Mouse (Mus musculus): Measurements from ENCODE around the gene Gast. TPM values are rescaled to one million over a fixed set of nuclear protein-coding genes. Genes with fewer than 3 reads are reported as not detected.

The Gast gene
- total and polyA plus RNA-seq, 3 experiments = not detected

DNA sequence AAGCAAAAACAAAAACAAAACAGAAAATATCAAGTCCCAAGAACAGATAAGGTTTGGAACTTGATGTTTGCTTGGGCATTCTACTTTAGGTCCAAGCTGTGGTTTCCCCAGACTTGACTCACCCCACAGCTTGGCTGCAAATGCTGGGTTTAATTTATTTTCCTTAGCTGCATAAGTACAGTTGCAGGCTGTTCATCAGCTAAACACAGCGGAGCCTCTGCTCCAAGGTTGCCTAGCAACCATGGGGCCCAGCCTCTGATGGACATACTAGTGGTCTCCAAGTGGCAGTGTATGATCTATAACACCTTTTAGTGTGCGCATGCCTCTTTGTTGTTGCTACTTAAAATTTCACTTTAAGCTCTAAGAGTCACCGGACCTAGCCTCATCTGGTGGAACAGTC, 1.5 kb downstream of the Gast start:
- ATAC-seq (ENCODE audit: extremely low read depth, insufficient number of reproducible peaks, low FRiP score, poor library complexity, severe bottlenecking) (no peak), DNase-seq (ENCODE audit: low spot score) (no peak)
- Histone ChIP-seq H3K9me3 (replicated peaks) (no peaks in the 10 kb centered on the region), H3K27me3 (ENCODE audit: insufficient read depth, low read length) (peaks cover 41% of the 10 kb centered on the region), H3K4me3 (ENCODE audit: low read depth, low read length) (no peak overlapping the region), H3K4me1 (ENCODE audit: insufficient read depth, low read depth, low read length) (no peaks in the 10 kb centered on the region), H3K36me3 (replicated peaks) (no peaks in the 10 kb centered on the region)
- no peak for TF ChIP-seq POLR2AphosphoS5 (IDR thresholded peaks at IDR 0.05; ENCODE audit: insufficient replicate concordance, low read depth, low read length)
- TF ChIP-seq GATA2 (IDR thresholded peaks at IDR 0.05; ENCODE audit: borderline replicate concordance, low read depth, low read length) = no peak
- TF ChIP-seq GATA1 (IDR thresholded peaks at IDR 0.05; ENCODE audit: borderline replicate concordance, low read length) = no peak
- no peak for TF ChIP-seq TAL1 (conservative IDR thresholded peaks at IDR 0.05; ENCODE audit: low read depth, low read length)
- TF ChIP-seq CTCF (IDR thresholded peaks at IDR 0.05; ENCODE audit: low read depth, low read length) = no peak

GRCm38 (mm10) chr11:100344269-100344668, 10.1 kb downstream of the Gast start:
- Histone ChIP-seq H3K4me1 (ENCODE audit: insufficient read depth, low read depth, low read length) (no peaks in the 10 kb centered on the region; the same call in 1 of the 2 replicates), H3K36me3 (replicated peaks) (no peaks in the 10 kb centered on the region), H3K4me3 (ENCODE audit: low read depth, low read length) (no peak overlapping the region), H3K9me3 (replicated peaks) (no peaks in the 10 kb centered on the region), H3K27me3 (ENCODE audit: insufficient read depth, low read length) (peaks cover 41% of the 10 kb centered on the region)
- no peak for TF ChIP-seq CTCF (IDR thresholded peaks at IDR 0.05; ENCODE audit: low read depth, low read length)
- TF ChIP-seq POLR2AphosphoS5 (IDR thresholded peaks at IDR 0.05; ENCODE audit: insufficient replicate concordance, low read depth, low read length) = no peak
- TF ChIP-seq GATA1 (IDR thresholded peaks at IDR 0.05; ENCODE audit: borderline replicate concordance, low read length) = no peak
- no peak for TF ChIP-seq TAL1 (conservative IDR thresholded peaks at IDR 0.05; ENCODE audit: low read depth, low read length)
- no peak for TF ChIP-seq GATA2 (IDR thresholded peaks at IDR 0.05; ENCODE audit: borderline replicate concordance, low read depth, low read length)
- ATAC-seq (ENCODE audit: extremely low read depth, insufficient number of reproducible peaks, low FRiP score, poor library complexity, severe bottlenecking) (no peak), DNase-seq (ENCODE audit: low spot score) (no peak)

DNA sequence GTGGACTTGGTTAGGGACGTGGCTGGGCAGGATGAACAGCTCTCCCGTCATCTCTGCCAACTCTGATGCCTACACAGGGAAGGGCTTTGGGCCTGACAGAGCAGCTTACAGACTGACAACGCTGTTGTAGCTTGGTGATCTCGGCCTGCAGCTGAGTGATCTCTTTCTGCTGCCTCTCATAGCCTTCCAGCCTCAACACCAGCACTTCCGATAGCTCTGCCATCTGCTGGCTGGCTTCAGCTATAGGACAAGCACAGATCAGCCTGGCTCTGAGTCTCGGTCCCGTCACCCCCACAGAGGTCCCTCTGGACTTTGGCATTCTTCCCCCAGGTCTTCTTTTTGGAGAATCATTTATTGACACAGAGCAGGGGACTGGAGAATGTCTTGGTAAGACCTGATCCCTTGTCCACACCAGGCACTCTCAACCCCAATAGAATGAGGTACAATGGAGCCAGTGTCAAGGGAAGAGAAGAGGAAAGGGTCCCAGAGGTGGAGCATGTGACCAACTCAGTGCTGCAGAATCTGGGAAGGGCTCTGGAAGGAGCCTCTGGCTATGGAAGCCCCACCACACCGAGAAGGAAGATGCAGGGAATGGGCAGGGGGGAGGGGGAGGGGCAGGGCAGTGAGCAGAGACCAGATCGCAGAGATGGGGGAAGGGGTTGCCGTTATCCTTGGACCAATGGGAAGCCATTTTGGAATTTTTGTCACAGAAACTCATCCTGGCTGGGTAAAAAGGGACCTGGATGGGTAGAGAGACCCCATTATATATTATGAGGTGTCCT, 18.1 kb downstream of the Gast start:
- no peak overlapping the region for H3K4me3 ChIP-seq (ENCODE audit: low read depth, low read length)
- H3K4me1 ChIP-seq (ENCODE audit: insufficient read depth, low read depth, low read length) = peaks cover 8% of the 10 kb centered on the region; the same call in 1 of the 2 replicates
- H3K36me3 ChIP-seq (replicated peaks) = no peaks in the 10 kb centered on the region
- TF ChIP-seq TAL1 (conservative IDR thresholded peaks at IDR 0.05; ENCODE audit: low read depth, low read length) (no peak), POLR2AphosphoS5 (IDR thresholded peaks at IDR 0.05; ENCODE audit: insufficient replicate concordance, low read depth, low read length) (no peak), GATA1 (IDR thresholded peaks at IDR 0.05; ENCODE audit: borderline replicate concordance, low read length) (no peak), CTCF (IDR thresholded peaks at IDR 0.05; ENCODE audit: low read depth, low read length) (no peak), GATA2 (IDR thresholded peaks at IDR 0.05; ENCODE audit: borderline replicate concordance, low read depth, low read length) (no peak)
- ATAC-seq (ENCODE audit: extremely low read depth, insufficient number of reproducible peaks, low FRiP score, poor library complexity, severe bottlenecking) = no peak
- no peak for DNase-seq (ENCODE audit: low spot score)
- H3K27me3 ChIP-seq (ENCODE audit: insufficient read depth, low read length) = peaks cover 65% of the 10 kb centered on the region
- H3K9me3 ChIP-seq (replicated peaks) = no peaks in the 10 kb centered on the region

DNA sequence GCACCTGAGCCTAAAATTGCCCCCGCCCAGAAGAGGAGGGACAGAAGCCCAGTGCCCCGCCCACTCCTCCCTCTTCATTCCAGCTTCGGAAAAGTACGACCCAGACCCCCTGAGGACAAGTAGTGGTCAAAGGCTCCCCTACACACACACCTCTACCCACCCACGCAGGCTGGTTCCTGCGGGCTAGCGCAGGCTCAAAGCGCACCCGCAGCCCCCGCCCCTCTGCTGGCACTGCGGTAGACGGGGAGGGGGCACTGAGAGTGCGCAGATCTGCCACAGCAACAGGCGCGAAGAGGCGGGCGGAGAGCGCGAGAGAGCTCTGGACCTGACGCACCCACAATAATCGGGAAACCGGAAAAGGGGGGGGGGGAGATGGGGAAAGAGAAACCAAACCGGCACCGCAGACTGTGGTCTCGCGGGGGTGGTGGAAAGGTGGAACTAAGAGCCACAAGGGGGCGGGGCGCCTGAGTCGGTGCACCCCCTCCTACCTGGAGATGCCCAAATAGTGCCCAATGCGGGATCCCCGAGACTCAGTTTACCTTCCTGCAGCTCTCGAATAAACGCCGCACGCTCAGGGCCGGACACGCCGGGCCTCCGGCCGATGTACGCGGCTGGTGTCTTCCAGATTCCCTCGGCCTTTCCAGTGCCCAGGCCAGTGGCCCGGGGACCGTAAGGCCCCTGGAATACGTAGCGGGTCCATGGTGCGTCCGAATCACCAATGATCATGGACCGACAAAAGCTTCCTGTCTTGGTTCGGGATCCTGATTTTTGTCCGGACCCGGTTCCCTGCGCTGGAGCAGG, 21.1 kb downstream of the Gast start:
- H3K36me3 ChIP-seq (replicated peaks) = no peaks in the 10 kb centered on the region
- no peak for DNase-seq (ENCODE audit: low spot score)
- no peak for ATAC-seq (ENCODE audit: extremely low read depth, insufficient number of reproducible peaks, low FRiP score, poor library complexity, severe bottlenecking)
- peaks cover 57% of the 10 kb centered on the region for H3K27me3 ChIP-seq (ENCODE audit: insufficient read depth, low read length)
- TF ChIP-seq GATA1 (IDR thresholded peaks at IDR 0.05; ENCODE audit: borderline replicate concordance, low read length) (no peak), CTCF (IDR thresholded peaks at IDR 0.05; ENCODE audit: low read depth, low read length) (no peak), POLR2AphosphoS5 (IDR thresholded peaks at IDR 0.05; ENCODE audit: insufficient replicate concordance, low read depth, low read length) (no peak), GATA2 (IDR thresholded peaks at IDR 0.05; ENCODE audit: borderline replicate concordance, low read depth, low read length) (no peak), TAL1 (conservative IDR thresholded peaks at IDR 0.05; ENCODE audit: low read depth, low read length) (no peak)
- no peaks in the 10 kb centered on the region for H3K9me3 ChIP-seq (replicated peaks)
- peaks cover 8% of the 10 kb centered on the region; the same call in 1 of the 2 replicates for H3K4me1 ChIP-seq (ENCODE audit: insufficient read depth, low read depth, low read length)
- H3K4me3 ChIP-seq (ENCODE audit: low read depth, low read length) = no peak overlapping the region; the same call in 1 of the 2 replicates

DNA sequence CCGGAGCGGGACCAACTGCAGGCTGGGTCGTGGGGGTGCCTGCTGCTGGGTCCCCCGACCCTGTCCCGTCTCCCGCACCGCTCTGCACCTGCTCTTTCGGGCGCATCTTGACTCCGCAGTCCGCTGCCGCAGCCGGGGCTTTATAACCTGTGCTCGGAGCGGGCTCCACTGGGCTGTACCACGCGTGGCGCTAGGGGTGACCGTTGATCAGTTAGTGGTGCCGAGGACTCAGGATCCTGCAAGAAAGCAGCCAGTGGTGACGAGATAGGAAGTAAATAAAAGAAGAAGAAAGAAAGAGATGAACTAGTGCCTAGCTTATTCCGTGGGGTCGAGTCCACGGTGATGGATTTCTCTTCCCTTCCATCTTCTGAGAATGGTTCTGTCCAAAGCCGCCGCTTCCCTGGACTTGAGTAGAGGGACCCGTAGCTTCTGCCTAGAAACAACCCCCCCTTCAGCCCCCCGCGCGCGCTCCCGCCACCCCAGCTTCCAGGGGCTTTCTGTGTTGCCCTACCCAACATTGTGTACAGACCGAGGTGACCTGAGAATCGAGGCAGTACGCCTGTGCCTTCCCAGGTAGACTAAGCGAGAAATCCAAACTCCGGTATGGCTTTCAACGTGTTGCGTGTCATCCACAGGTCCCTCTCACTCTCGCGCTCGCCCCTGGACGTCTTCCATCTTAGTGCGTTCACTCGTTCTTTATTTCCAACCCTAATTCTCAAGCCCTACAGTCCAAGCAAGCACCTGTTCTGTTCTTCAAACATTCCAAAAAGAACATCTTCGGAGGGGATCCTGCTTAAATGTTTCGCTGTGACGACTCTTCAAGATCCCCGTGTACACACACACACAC, 22.0 kb downstream of the Gast start, which contains the start of gene Hap1:
Gene Hap1, minus strand, starts transcription at position 157 of the 847 bp plus-strand sequence.
- TF ChIP-seq POLR2AphosphoS5 (IDR thresholded peaks at IDR 0.05; ENCODE audit: insufficient replicate concordance, low read depth, low read length) (no peak), GATA1 (IDR thresholded peaks at IDR 0.05; ENCODE audit: borderline replicate concordance, low read length) (no peak), GATA2 (IDR thresholded peaks at IDR 0.05; ENCODE audit: borderline replicate concordance, low read depth, low read length) (no peak), TAL1 (conservative IDR thresholded peaks at IDR 0.05; ENCODE audit: low read depth, low read length) (no peak), CTCF (IDR thresholded peaks at IDR 0.05; ENCODE audit: low read depth, low read length) (no peak)
- ATAC-seq (ENCODE audit: extremely low read depth, insufficient number of reproducible peaks, low FRiP score, poor library complexity, severe bottlenecking) (no peak), DNase-seq (ENCODE audit: low spot score) (no peak)
- Histone ChIP-seq H3K9me3 (replicated peaks) (no peaks in the 10 kb centered on the region), H3K27me3 (ENCODE audit: insufficient read depth, low read length) (peaks cover 57% of the 10 kb centered on the region), H3K36me3 (replicated peaks) (no peaks in the 10 kb centered on the region), H3K4me3 (ENCODE audit: low read depth, low read length) (no peak within 1 kb of the TSS; the same call in 1 of the 2 replicates), H3K4me1 (ENCODE audit: insufficient read depth, low read depth, low read length) (peaks cover 8% of the 10 kb centered on the region; the same call in 1 of the 2 replicates)

All from G1E (cell line).